Mouse (Mus musculus) C2C12 (cell line): ENCODE data around the gene Fkbp10.

ENCODE experiments used
- CEBPB ChIP-seq: IDR thresholded peaks from one replicate; pipeline ENCODE4 v1.6.1; 2011; ENCODE audit warnings: low read depth, mild to moderate bottlenecking, control low read depth, moderate library complexity
- CTCF ChIP-seq: IDR thresholded peaks from one replicate; pipeline ENCODE4 v1.5.1; 2011; ENCODE audit not compliant: control insufficient read depth, insufficient read depth, insufficient read length
- FOSL1 ChIP-seq: IDR thresholded peaks from one replicate; pipeline ENCODE4 v1.8.0; 2011; ENCODE audit warnings: mild to moderate bottlenecking, low read length; ENCODE audit not compliant: poor library complexity, insufficient read depth, severe bottlenecking
- MAX ChIP-seq: IDR thresholded peaks from one replicate; pipeline ENCODE4 v1.6.1; 2011; ENCODE audit warnings: mild to moderate bottlenecking, control low read depth
- MYOD1 ChIP-seq: IDR thresholded peaks from one replicate; pipeline ENCODE4 v1.6.1; 2011; ENCODE audit warnings: low read depth; ENCODE audit not compliant: control insufficient read depth, insufficient read length
- MYOG ChIP-seq: IDR thresholded peaks from one replicate; pipeline ENCODE4 v1.6.1; 2011; ENCODE audit not compliant: control insufficient read depth, insufficient read length; ENCODE audit errors: extremely low read depth
- USF1 ChIP-seq: IDR thresholded peaks from one replicate; pipeline ENCODE4 v1.6.1; 2011; ENCODE audit warnings: low read depth, mild to moderate bottlenecking, control low read depth, moderate library complexity

DNA sequence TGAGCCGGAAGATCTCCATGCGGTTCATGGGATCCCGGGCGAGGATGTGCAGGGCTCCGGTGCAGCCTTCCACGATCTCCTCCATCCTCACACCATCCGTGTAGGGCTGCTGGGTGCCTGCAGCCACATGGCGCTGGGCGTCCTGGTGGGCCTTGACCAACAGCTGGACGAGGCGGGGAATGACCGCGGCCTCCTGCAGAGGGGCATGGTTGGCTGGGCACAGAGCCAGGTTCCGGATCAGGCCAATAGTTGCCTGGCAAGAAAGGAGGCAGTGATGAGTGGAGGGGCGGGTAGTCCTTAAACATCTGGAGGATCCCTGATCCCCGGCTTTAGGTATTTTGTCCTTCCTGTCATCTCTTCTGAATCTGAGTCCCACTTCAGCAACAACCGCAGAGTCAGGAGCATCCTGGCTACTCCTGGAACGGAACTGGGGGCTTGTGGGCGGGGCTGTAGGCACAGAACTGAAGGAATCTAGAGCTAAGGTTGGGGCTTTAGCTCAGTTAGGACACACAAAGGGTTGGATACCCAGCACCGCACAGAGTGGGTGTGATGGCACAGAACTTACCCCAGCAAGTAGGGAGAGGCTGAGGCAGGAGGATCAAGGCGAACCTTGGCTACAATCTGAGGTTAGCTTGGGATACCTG lies 38.6 kb upstream of the Fkbp10 start:
- TF ChIP-seq FOSL1 (no peak), CTCF (no peak), CEBPB (no peak), MYOD1 (no peak), MYOG (no peak), USF1 (no peak), MAX (no peak)
